Mouse (Mus musculus) macrophage (primary cell): ENCODE data around the gene Map2k4. TPM values are rescaled to one million over a fixed set of nuclear protein-coding genes. Genes with fewer than 3 reads are reported as not detected.

Experiments used
- H3K27ac ChIP-seq: fragments of 350-480 bp; formaldehyde crosslinking; 2 replicates; pipeline ENCODE4 v1.9.0; 2021
- H3K36me3 ChIP-seq: fragments of 350-480 bp; formaldehyde crosslinking; 2 replicates; pipeline ENCODE4 v1.9.0; 2021; ENCODE audit errors: inconsistent target
- H3K4me3 ChIP-seq: fragments of 350-480 bp; formaldehyde crosslinking; 2 replicates; pipeline ENCODE4 v1.9.0; 2021; ENCODE audit errors: inconsistent target
- H3K79me2 ChIP-seq: fragments of 350-480 bp; formaldehyde crosslinking; 2 replicates; pipeline ENCODE4 v1.9.0; 2021; ENCODE audit errors: inconsistent target
- WGBS: methylation state at CpG from one replicate; pipeline ENCODE4 v1.1.7; 2026; ENCODE audit warnings: inconsistent platforms; ENCODE audit not compliant: missing documents; 5-methylcytosine and 5-hydroxymethylcytosine counted together
- polyA plus RNA-seq: library from polyadenylated mRNA; stranded (reverse); fragments of 250-400 nt; gene quantifications from 3 replicates; pipeline ENCODE4 v1.2.4, GENCODE M21; 2018; ENCODE audit warnings: inconsistent platforms
- total RNA-seq, 78 experiments: library from RNA; depleted of rRNA; stranded (reverse); fragments of 250-400 nt; gene quantifications; 1 replicate in 9 of 78; 2 replicates in 24 of 78; 3 replicates in 43 of 78; 4 replicates in 2 of 78; pipeline ENCODE4 v1.2.4; 2018; ENCODE audit warnings: inconsistent platforms in 56 of 78

The Map2k4 gene
- 100 to 1,000 TPM in 4 of 26 experiments, 10 to 100 TPM in 22; 45.8 to 304 (median 66.5) TPM for total RNA-seq (2018; cell fraction: chromatin; rRNA removed)
- total RNA-seq (2018; cell fraction: cytosol; rRNA removed) = 10 to 100 TPM; 32.6 to 77.4 (median 35.8) TPM
- 100 to 1,000 TPM in 2 of 26 experiments, 10 to 100 TPM in 24; 30.1 to 264 (median 41.0) TPM for total RNA-seq (2018; cell fraction: nucleus; rRNA removed)
- polyA plus RNA-seq = 25.0 to 36.5 TPM (median 33.6 TPM) in 3 replicates

- H3K4me3 ChIP-seq = peak within 1 kb of the TSS; percentile 64
- WGBS = under 1% methylated on average over 35 of the region's 36 CpGs
- peaks cover 44% of the 10 kb centered on the region for H3K79me2 ChIP-seq
- H3K36me3 ChIP-seq = no peaks in the 10 kb centered on the region
- H3K27ac ChIP-seq = no peak within 1 kb of the TSS
Observed at GRCm38 (mm10) chr11:65788154-65788553, at the start of gene Map2k4. Map2k4 (minus strand) TSS chr11:65788297.

GRCm38 (mm10) chr11:65824556-65824955, 36.5 kb upstream of the Map2k4 start:
- H3K27ac ChIP-seq = no peak overlapping the region
- WGBS = 98% methylated on average over 3 of the region's 3 CpGs
- no peaks in the 10 kb centered on the region for H3K79me2 ChIP-seq
- peaks cover 76% of the 10 kb centered on the region for H3K36me3 ChIP-seq
- H3K4me3 ChIP-seq = no peak overlapping the region

- H3K79me2 ChIP-seq = no peaks in the 10 kb centered on the region
- WGBS = 22% methylated on average over 7 of the region's 7 CpGs
- peaks cover 68% of the 10 kb centered on the region for H3K36me3 ChIP-seq
- no peak overlapping the region for H3K4me3 ChIP-seq
- no peak overlapping the region for H3K27ac ChIP-seq
Observed at GRCm38 (mm10) chr11:65820877-65821276, 32.8 kb upstream of the Map2k4 start.

GRCm38 (mm10) chr11:65820280-65820679, 32.2 kb upstream of the Map2k4 start:
- WGBS = 95% methylated on average over 5 of the region's 5 CpGs
- H3K79me2 ChIP-seq = no peaks in the 10 kb centered on the region
- peaks cover 68% of the 10 kb centered on the region for H3K36me3 ChIP-seq
- no peak overlapping the region for H3K4me3 ChIP-seq
- no peak overlapping the region for H3K27ac ChIP-seq

- no peak overlapping the region for H3K4me3 ChIP-seq
- no peak overlapping the region for H3K27ac ChIP-seq
- H3K36me3 ChIP-seq = peaks cover 62% of the 10 kb centered on the region
- peaks cover 6% of the 10 kb centered on the region; the same call in 1 of the 2 replicates for H3K79me2 ChIP-seq
- WGBS = 79% methylated on average over 1 of the region's 1 CpGs
Observed at GRCm38 (mm10) chr11:65818193-65818592, 30.1 kb upstream of the Map2k4 start.

- 92% methylated on average over 6 of the region's 6 CpGs for WGBS
- Histone ChIP-seq H3K36me3 (peaks cover 46% of the 10 kb centered on the region; the same call in 1 of the 2 replicates), H3K4me3 (no peak overlapping the region), H3K79me2 (peaks cover 25% of the 10 kb centered on the region), H3K27ac (no peak overlapping the region)
Observed at GRCm38 (mm10) chr11:65816237-65816636, 28.1 kb upstream of the Map2k4 start.

- Histone ChIP-seq H3K79me2 (peaks cover 44% of the 10 kb centered on the region), H3K27ac (no peak overlapping the region), H3K4me3 (no peak overlapping the region), H3K36me3 (peaks cover 41% of the 10 kb centered on the region; the same call in 1 of the 2 replicates)
- WGBS = 96% methylated on average over 9 of the region's 9 CpGs
Observed at GRCm38 (mm10) chr11:65814381-65814780, 26.3 kb upstream of the Map2k4 start.

GRCm38 (mm10) chr11:65812088-65812487, 24.0 kb upstream of the Map2k4 start:
- WGBS = 91% methylated on average over 5 of the region's 5 CpGs
- H3K36me3 ChIP-seq = peaks cover 29% of the 10 kb centered on the region; the same call in 1 of the 2 replicates
- no peak overlapping the region for H3K27ac ChIP-seq
- peaks cover 65% of the 10 kb centered on the region for H3K79me2 ChIP-seq
- no peak overlapping the region for H3K4me3 ChIP-seq

- H3K27ac ChIP-seq = peak overlapping the region; percentile 64
- peak overlapping the region; percentile 89 for H3K4me3 ChIP-seq
- H3K79me2 ChIP-seq = peaks cover 54% of the 10 kb centered on the region
- no peaks in the 10 kb centered on the region for H3K36me3 ChIP-seq
- 37% methylated on average over 7 of the region's 7 CpGs for WGBS
Observed at GRCm38 (mm10) chr11:65807601-65808000, 19.5 kb upstream of the Map2k4 start.

GRCm38 (mm10) chr11:65806909-65807504, 18.9 kb upstream of the Map2k4 start, which contains the start of gene Zkscan6:
Zkscan6 (plus strand) TSS chr11:65807175.
- WGBS = under 1% methylated on average over 58 of the region's 58 CpGs
- peak within 1 kb of the TSS; percentile 89 for H3K4me3 ChIP-seq
- peaks cover 48% of the 10 kb centered on the region for H3K79me2 ChIP-seq
- no peaks in the 10 kb centered on the region for H3K36me3 ChIP-seq
- peak within 1 kb of the TSS; percentile 64 for H3K27ac ChIP-seq

- peak overlapping the region; percentile 65 for H3K4me3 ChIP-seq
- peak overlapping the region; percentile 33 for H3K27ac ChIP-seq
- 3% methylated on average over 20 of the region's 20 CpGs for WGBS
Observed at GRCm38 (mm10) chr11:65806321-65806904, 18.3 kb upstream of the Map2k4 start.

GRCm38 (mm10) chr11:65801899-65802298, 13.8 kb upstream of the Map2k4 start:
- H3K4me3 ChIP-seq = no peak overlapping the region
- WGBS = 93% methylated on average over 3 of the region's 3 CpGs

More at GRCm38 (mm10) chr11:65806321-65806904, 18.3 kb upstream of the Map2k4 start:
- H3K36me3 ChIP-seq = no peaks in the 10 kb centered on the region
- peaks cover 42% of the 10 kb centered on the region for H3K79me2 ChIP-seq

GRCm38 (mm10) chr11:65795896-65796295, 7.8 kb upstream of the Map2k4 start:
- H3K36me3 ChIP-seq = no peaks in the 10 kb centered on the region
- WGBS = 63% methylated on average over 1 of the region's 1 CpGs
- H3K79me2 ChIP-seq = no peaks in the 10 kb centered on the region
- no peak overlapping the region for H3K27ac ChIP-seq
- no peak overlapping the region for H3K4me3 ChIP-seq

More at GRCm38 (mm10) chr11:65801899-65802298, 13.8 kb upstream of the Map2k4 start:
- no peaks in the 10 kb centered on the region for H3K36me3 ChIP-seq
- no peak overlapping the region for H3K27ac ChIP-seq
- H3K79me2 ChIP-seq = no peaks in the 10 kb centered on the region

GRCm38 (mm10) chr11:65794428-65795219, 6.5 kb upstream of the Map2k4 start:
- H3K36me3 ChIP-seq = no peaks in the 10 kb centered on the region
- peak overlapping the region; percentile 13; the same call in 1 of the 2 replicates for H3K27ac ChIP-seq
- WGBS = 2% methylated on average over 10 of the region's 10 CpGs
- no peaks in the 10 kb centered on the region for H3K79me2 ChIP-seq
- peak overlapping the region; percentile 6; the same call in 1 of the 2 replicates for H3K4me3 ChIP-seq
